Mouse (Mus musculus) gastrocnemius, postnatal 25 days (tissue): ENCODE measurements around the gene Gpr27. TPM values are rescaled to one million over a fixed set of nuclear protein-coding genes. Genes with fewer than 3 reads are reported as not detected.

ENCODE experiments used
- DNase-seq: peaks from one replicate; pipeline ENCODE4 v3.0.0; 2022
- long read RNA-seq, 2 experiments: library from polyadenylated mRNA; stranded (forward); transcript quantifications; one replicate each; pipeline ENCODE4 v2.0.0; 2021
- total RNA-seq, 2 experiments: library from RNA; stranded (reverse); gene quantifications; 1 replicate in 1 of 2; 2 replicates in 1 of 2; pipeline ENCODE4 v1.2.3; 2021

The Gpr27 gene
- total RNA-seq = 1 to 10 TPM; 1.3 to 1.6 TPM
- long read RNA-seq, experiment 1, partial matches to known transcripts = 0 of 1 reads
- long read RNA-seq, experiment 1, other reads (novel, unspliced or antisense) = 0 of 1 reads
- long read RNA-seq, experiment 2, partial matches to known transcripts = 0 of 4 reads
- long read RNA-seq, experiment 2, other reads (novel, unspliced or antisense) = 0 of 4 reads

GRCm38 (mm10) chr6:99692206-99692915, at the start of gene Gpr27:
Gene Gpr27 (plus strand): TSS chr6:99692679.
- DNase-seq = no peak

GRCm38 (mm10) chr6:99643439-99644199, 48.9 kb upstream of the Gpr27 start:
- peak; percentile 58 for DNase-seq

- no peak for DNase-seq
Observed at GRCm38 (mm10) chr6:99644386-99644785, 48.1 kb upstream of the Gpr27 start.

GRCm38 (mm10) chr6:99644876-99645275, 47.6 kb upstream of the Gpr27 start:
- DNase-seq = no peak

GRCm38 (mm10) chr6:99646344-99646743, 46.1 kb upstream of the Gpr27 start:
- DNase-seq = no peak

- no peak for DNase-seq
Observed at GRCm38 (mm10) chr6:99649307-99649706, 43.2 kb upstream of the Gpr27 start.

GRCm38 (mm10) chr6:99652341-99652740, 40.1 kb upstream of the Gpr27 start:
- DNase-seq = no peak

- no peak for DNase-seq
Observed at GRCm38 (mm10) chr6:99654343-99654742, 38.1 kb upstream of the Gpr27 start.

GRCm38 (mm10) chr6:99655488-99655887, 37.0 kb upstream of the Gpr27 start:
- DNase-seq = no peak

- DNase-seq = no peak
Observed at GRCm38 (mm10) chr6:99656088-99656487, 36.4 kb upstream of the Gpr27 start.

- no peak for DNase-seq
Observed at GRCm38 (mm10) chr6:99658586-99658985, 33.9 kb upstream of the Gpr27 start.

GRCm38 (mm10) chr6:99660443-99660842, 32.0 kb upstream of the Gpr27 start:
- no peak for DNase-seq

GRCm38 (mm10) chr6:99663232-99663631, 29.2 kb upstream of the Gpr27 start:
- DNase-seq = no peak

GRCm38 (mm10) chr6:99665457-99666317, 26.8 kb upstream of the Gpr27 start:
- DNase-seq = no peak

GRCm38 (mm10) chr6:99666318-99667171, 25.9 kb upstream of the Gpr27 start, which contains the start of the genes Eif4e3 and Gm20696:
Gene Eif4e3 (minus strand): TSS chr6:99666771.
Gene Gm20696 (minus strand): TSS chr6:99666797.
- peak; percentile 79 for DNase-seq

- DNase-seq = no peak
Observed at GRCm38 (mm10) chr6:99667290-99667689, 25.2 kb upstream of the Gpr27 start.

- no peak for DNase-seq
Observed at GRCm38 (mm10) chr6:99669481-99670325, 22.8 kb upstream of the Gpr27 start.

- no peak for DNase-seq
Observed at GRCm38 (mm10) chr6:99670481-99671119, 21.9 kb upstream of the Gpr27 start.

GRCm38 (mm10) chr6:99671768-99672167, 20.7 kb upstream of the Gpr27 start:
- no peak for DNase-seq

- no peak for DNase-seq
Observed at GRCm38 (mm10) chr6:99674482-99674881, 18.0 kb upstream of the Gpr27 start.
